16 mouse cellular contexts compared by ENCODE assay signal in the genomic region with DNA sequence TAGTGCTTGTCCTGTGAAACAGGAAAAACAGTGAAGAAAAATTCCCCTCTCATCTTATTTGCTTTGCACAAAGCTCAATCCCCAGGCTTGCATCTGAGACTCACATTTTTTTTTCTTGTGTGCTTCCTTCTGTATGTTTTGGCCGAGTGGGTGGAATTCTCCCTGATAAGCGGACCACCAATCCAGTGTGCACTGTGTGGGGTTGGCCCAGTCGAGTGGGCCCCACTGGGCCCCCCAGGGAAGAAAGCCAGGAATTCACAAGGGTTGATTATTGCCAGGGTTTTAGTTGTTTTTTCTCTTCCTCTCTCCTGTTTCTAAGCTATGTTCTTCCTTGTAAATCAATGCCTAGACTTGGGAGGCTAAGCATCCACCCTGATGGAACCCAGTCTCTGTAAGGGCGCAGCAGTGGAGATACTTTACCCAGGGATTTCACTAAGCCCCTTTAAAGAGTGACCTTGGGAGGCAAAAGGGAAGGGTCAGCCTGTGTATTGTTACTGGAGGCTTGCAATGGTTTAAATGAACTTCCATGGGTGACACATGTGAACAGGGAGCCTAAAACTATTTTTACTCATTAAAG.
A peak's percentile ranks its signal among the peaks of the same experiment; 100 is the strongest.
DNase-seq lines count a peak whose midpoint lies in the region; ATAC-seq and TF ChIP-seq lines count a peak whose summit lies in the region.
"Had no signal": no experiment of that assay in that cellular context is flagged by ENCODE, and none has a peak within 500 bp of the region (broad histone marks: within the 10 kb centered on the region; RNA-seq: fewer than 3 reads in every experiment).

No protein-coding gene starts in this region.

- ATAC-seq in kidney, embryonic 15.5 days (replicated peaks; ENCODE audit: low FRiP score): peak; percentile 89
- no peak; the same call in 1 of the 2 replicates for ATAC-seq in kidney, postnatal 0 days (replicated peaks; ENCODE audit: low FRiP score, low read depth)
- ATAC-seq: activated CD4-positive, CD25-positive, alpha-beta regulatory T cell, adult 4 months; forebrain, embryonic 16.5 days had no signal

- H3K4me1 ChIP-seq in kidney, embryonic 15.5 days: peaks cover 61% of the 10 kb centered on the region
- H3K4me1 ChIP-seq in brown adipose tissue, adult 24 weeks (ENCODE audit: control insufficient read depth, insufficient read depth, insufficient read length, low read length): no peaks in the 10 kb centered on the region; the same call in 1 of the 2 replicates
- peaks cover 15% of the 10 kb centered on the region for H3K4me1 ChIP-seq in heart, embryonic 10.5 days
- peaks cover 7% of the 10 kb centered on the region for H3K4me1 ChIP-seq in kidney, postnatal 0 days (replicated peaks; ENCODE audit: insufficient read depth, low read length)
- H3K4me1 ChIP-seq: embryonic facial prominence, embryonic 15.5 days had no signal

- no peaks in the 10 kb centered on the region for H3K36me3 ChIP-seq in kidney, embryonic 15.5 days
- H3K36me3 ChIP-seq in heart, embryonic 10.5 days: no peaks in the 10 kb centered on the region
- no peaks in the 10 kb centered on the region for H3K36me3 ChIP-seq in kidney, postnatal 0 days (ENCODE audit: insufficient read depth, low read length)
- H3K36me3 ChIP-seq: embryonic facial prominence, embryonic 15.5 days had no signal

- no peak for TF ChIP-seq CTCF in kidney, postnatal 0 days (IDR thresholded peaks at IDR 0.05; ENCODE audit: low read depth)
- TF ChIP-seq CTCF in layer of hippocampus, adult 2 months (conservative IDR thresholded peaks at IDR 0.05): no peak

- no peak overlapping the region for H3K9ac ChIP-seq in kidney, embryonic 15.5 days
- H3K9ac ChIP-seq in kidney, postnatal 0 days (ENCODE audit: low read depth, low read length): no peak overlapping the region
- H3K9ac ChIP-seq: embryonic facial prominence, embryonic 15.5 days; liver, embryonic 14.5 days had no signal

- WGBS in kidney, embryonic 15.5 days: 24% methylated on average over 4 of the region's 4 CpGs
- WGBS in heart, embryonic 10.5 days: 47% methylated on average over 4 of the region's 4 CpGs
- 35% methylated on average over 4 of the region's 4 CpGs for WGBS in kidney, postnatal 0 days

- H3K9me3 ChIP-seq in kidney, embryonic 15.5 days (replicated peaks): no peaks in the 10 kb centered on the region
- H3K9me3 ChIP-seq in heart, embryonic 10.5 days: no peaks in the 10 kb centered on the region
- no peaks in the 10 kb centered on the region for H3K9me3 ChIP-seq in kidney, postnatal 0 days (replicated peaks; ENCODE audit: low read length)
- H3K9me3 ChIP-seq: embryonic facial prominence, embryonic 15.5 days had no signal

- H3K4me3 ChIP-seq in kidney, embryonic 15.5 days (replicated peaks): no peak overlapping the region
- H3K4me3 ChIP-seq in brown adipose tissue, adult 24 weeks (ENCODE audit: insufficient read depth, low read depth, low read length): no peak overlapping the region
- H3K4me3 ChIP-seq in heart, embryonic 10.5 days: no peak overlapping the region
- no peak overlapping the region for H3K4me3 ChIP-seq in kidney, postnatal 0 days (replicated peaks; ENCODE audit: low read depth, low read length)
- H3K4me3 ChIP-seq in layer of hippocampus, adult 2 months: no peak overlapping the region
- H3K4me3 ChIP-seq: embryonic facial prominence, embryonic 15.5 days had no signal

- no peak overlapping the region for H3K4me2 ChIP-seq in kidney, embryonic 15.5 days
- H3K4me2 ChIP-seq in kidney, postnatal 0 days (ENCODE audit: low read length): no peak overlapping the region
- H3K4me2 ChIP-seq: embryonic facial prominence, embryonic 15.5 days; midbrain, embryonic 11.5 days had no signal

- peak overlapping the region; percentile 87 for H3K27ac ChIP-seq in kidney, embryonic 15.5 days
- H3K27ac ChIP-seq in brown adipose tissue, adult 24 weeks (replicated peaks; ENCODE audit: low read depth, low read length): peak overlapping the region; percentile 62
- peak overlapping the region; percentile 7; the same call in 1 of the 2 replicates for H3K27ac ChIP-seq in heart, embryonic 10.5 days
- H3K27ac ChIP-seq in kidney, postnatal 0 days: peak overlapping the region; percentile 76
- no peak overlapping the region for H3K27ac ChIP-seq in layer of hippocampus, adult 2 months
- H3K27ac ChIP-seq: embryonic facial prominence, embryonic 15.5 days; liver, embryonic 14.5 days had no signal

- DNase-seq in kidney, adult 18-20 months: no peak
- no peak for DNase-seq in heart, embryonic 10.5 days (ENCODE audit: low spot score)
- peak; percentile 84 for DNase-seq in kidney, postnatal 0 days (ENCODE audit: low spot score)
- DNase-seq in layer of hippocampus, adult 2 months (ENCODE audit: low spot score in 2 of 2): no peak
- DNase-seq in layer of hippocampus, postnatal 14 days (ENCODE audit: low spot score in 2 of 2): no peak
- DNase-seq in adrenal gland, adult (ENCODE audit: inconsistent age in 2 of 2, low spot score in 1 of 2): no peak
- DNase-seq: cerebellum, postnatal 36 days; retina, postnatal 1 day; thymus, postnatal 4 days had no signal

- H3K27me3 ChIP-seq in kidney, embryonic 15.5 days: no peaks in the 10 kb centered on the region
- H3K27me3 ChIP-seq in heart, embryonic 10.5 days (ENCODE audit: insufficient read depth, poor library complexity, severe bottlenecking): 0 out of 2 replicates have a peak, but pooled peaks cover 4% of the 10 kb centered on the region
- no peaks in the 10 kb centered on the region for H3K27me3 ChIP-seq in kidney, postnatal 0 days (ENCODE audit: insufficient read depth, low read length)
- H3K27me3 ChIP-seq: embryonic facial prominence, embryonic 15.5 days had no signal
